In genomic region chr5:92219826-92220225, GRCm38 (mm10) we compare ENCODE assay signal across 15 mouse cellular contexts. TPM values are rescaled to one million over a fixed set of nuclear protein-coding genes. Genes with fewer than 3 reads are reported as not detected.
DNase-seq lines count a peak whose midpoint lies in the region; ATAC-seq and TF ChIP-seq lines count a peak whose summit lies in the region.
"Had no signal": no experiment of that assay in that cellular context is flagged by ENCODE, and none has a peak within 500 bp of the region (broad histone marks: within the 10 kb centered on the region; RNA-seq: fewer than 3 reads in every experiment).

No protein-coding gene starts in this region.

- intact Hi-C loops in heart, postnatal 14 days (cut with DNase I) = no loop called here

- no peak for TF ChIP-seq EP300 in stomach, postnatal 0 days (optimal IDR thresholded peaks at IDR 0.05)

- H3K4me1 ChIP-seq in forebrain, embryonic 13.5 days = peaks cover 4% of the 10 kb centered on the region
- H3K4me1 ChIP-seq in forebrain, embryonic 14.5 days (ENCODE audit: control insufficient read depth, insufficient read depth, low read length) = peaks cover 3% of the 10 kb centered on the region; the same call in 1 of the 2 replicates
- H3K4me1 ChIP-seq in midbrain, embryonic 11.5 days (ENCODE audit: control insufficient read depth, insufficient read depth, low read length) = peaks cover 6% of the 10 kb centered on the region; the same call in 1 of the 2 replicates
- peaks cover 12% of the 10 kb centered on the region for H3K4me1 ChIP-seq in midbrain, embryonic 10.5 days
- H3K4me1 ChIP-seq in stomach, postnatal 0 days (replicated peaks; ENCODE audit: control insufficient read depth, insufficient read depth) = no peaks in the 10 kb centered on the region
- H3K4me1 ChIP-seq: limb, embryonic 10.5 days had no signal

- H3K9ac ChIP-seq in forebrain, embryonic 13.5 days = no peak overlapping the region
- H3K9ac ChIP-seq in forebrain, embryonic 14.5 days (ENCODE audit: low read length) = no peak overlapping the region
- no peak overlapping the region for H3K9ac ChIP-seq in midbrain, embryonic 11.5 days (ENCODE audit: low read length)
- no peak overlapping the region for H3K9ac ChIP-seq in stomach, postnatal 0 days (ENCODE audit: low read length)

- 66% methylated on average over 6 of the region's 6 CpGs for WGBS in forebrain, embryonic 13.5 days
- 61% methylated on average over 6 of the region's 6 CpGs for WGBS in forebrain, embryonic 14.5 days
- 75% methylated on average over 6 of the region's 6 CpGs for WGBS in midbrain, embryonic 11.5 days
- 77% methylated on average over 6 of the region's 6 CpGs for WGBS in midbrain, embryonic 10.5 days
- 62% methylated on average over 6 of the region's 6 CpGs for WGBS in stomach, postnatal 0 days

- TF ChIP-seq CTCF in stomach, postnatal 0 days (IDR thresholded peaks at IDR 0.05; ENCODE audit: low read depth) = no peak

- DNase-seq in forebrain, embryonic 14.5 days (ENCODE audit: low spot score) = no peak
- no peak for DNase-seq in midbrain, embryonic 11.5 days (ENCODE audit: low spot score, missing footprints)
- no peak for DNase-seq in midbrain, embryonic 10.5 days (ENCODE audit: low spot score)
- DNase-seq in stomach, postnatal 0 days (ENCODE audit: low spot score) = no peak
- no peak for DNase-seq in heart, postnatal 14 days
- no peak for DNase-seq in frontal cortex, postnatal 14 days (ENCODE audit: low spot score in 2 of 2)
- DNase-seq: adrenal gland, adult 2 months had no signal

- no peaks in the 10 kb centered on the region for H3K27me3 ChIP-seq in forebrain, embryonic 13.5 days
- no peaks in the 10 kb centered on the region for H3K27me3 ChIP-seq in forebrain, embryonic 14.5 days (replicated peaks; ENCODE audit: control insufficient read depth, insufficient read depth, low read length)
- H3K27me3 ChIP-seq in midbrain, embryonic 11.5 days (ENCODE audit: control insufficient read depth, insufficient read depth, low read length) = no peaks in the 10 kb centered on the region
- no peaks in the 10 kb centered on the region for H3K27me3 ChIP-seq in midbrain, embryonic 10.5 days (ENCODE audit: low read depth, poor library complexity, severe bottlenecking)
- no peaks in the 10 kb centered on the region for H3K27me3 ChIP-seq in stomach, postnatal 0 days (ENCODE audit: control insufficient read depth, insufficient read depth, low read length)

- no peaks in the 10 kb centered on the region for H3K36me3 ChIP-seq in forebrain, embryonic 13.5 days (ENCODE audit: poor library complexity, severe bottlenecking)
- no peaks in the 10 kb centered on the region for H3K36me3 ChIP-seq in forebrain, embryonic 14.5 days (ENCODE audit: control insufficient read depth, insufficient read depth, low read length)
- no peaks in the 10 kb centered on the region for H3K36me3 ChIP-seq in midbrain, embryonic 11.5 days (ENCODE audit: control insufficient read depth, insufficient read depth, low read length)
- no peaks in the 10 kb centered on the region for H3K36me3 ChIP-seq in midbrain, embryonic 10.5 days
- no peaks in the 10 kb centered on the region for H3K36me3 ChIP-seq in stomach, postnatal 0 days (ENCODE audit: control insufficient read depth, insufficient read depth, low read length)
- H3K36me3 ChIP-seq: limb, embryonic 10.5 days had no signal

- 0 out of 2 replicates have a peak, but pooled peaks have one; percentile 21 for ATAC-seq in forebrain, embryonic 13.5 days
- ATAC-seq in forebrain, embryonic 14.5 days = no peak
- peak; percentile 61; the same call in 1 of the 2 replicates for ATAC-seq in midbrain, embryonic 11.5 days (ENCODE audit: low FRiP score)
- peak; percentile 88 for ATAC-seq in granulocyte monocyte progenitor cell, adult 5-6 weeks (replicated peaks; ENCODE audit: poor library complexity, severe bottlenecking)
- no peak for ATAC-seq in stomach, postnatal 0 days (ENCODE audit: low FRiP score, low TSS enrichment)
- ATAC-seq: CD4-positive, CD25-positive, alpha-beta regulatory T cell, adult 4 months; intestine, postnatal 0 days had no signal

- H3K4me3 ChIP-seq in forebrain, embryonic 13.5 days = no peak overlapping the region
- no peak overlapping the region for H3K4me3 ChIP-seq in forebrain, embryonic 14.5 days (ENCODE audit: low read depth, low read length)
- H3K4me3 ChIP-seq in midbrain, embryonic 11.5 days (ENCODE audit: low read depth, low read length) = no peak overlapping the region
- H3K4me3 ChIP-seq in midbrain, embryonic 10.5 days = no peak overlapping the region
- H3K4me3 ChIP-seq in stomach, postnatal 0 days (ENCODE audit: low read depth, low read length) = no peak overlapping the region
- H3K4me3 ChIP-seq: limb, embryonic 10.5 days had no signal

- H3K9me3 ChIP-seq in forebrain, embryonic 13.5 days (replicated peaks) = no peaks in the 10 kb centered on the region
- no peaks in the 10 kb centered on the region for H3K9me3 ChIP-seq in forebrain, embryonic 14.5 days (replicated peaks; ENCODE audit: control insufficient read depth, low read length)
- H3K9me3 ChIP-seq in midbrain, embryonic 11.5 days (ENCODE audit: control insufficient read depth, low read length) = no peaks in the 10 kb centered on the region
- H3K9me3 ChIP-seq in midbrain, embryonic 10.5 days (replicated peaks) = no peaks in the 10 kb centered on the region
- H3K9me3 ChIP-seq in stomach, postnatal 0 days (ENCODE audit: control insufficient read depth, low read length) = no peaks in the 10 kb centered on the region
- H3K9me3 ChIP-seq: limb, embryonic 10.5 days had no signal

- H3K27ac ChIP-seq in forebrain, embryonic 13.5 days = no peak overlapping the region
- no peak overlapping the region for H3K27ac ChIP-seq in forebrain, embryonic 14.5 days (ENCODE audit: low read depth, low read length)
- no peak overlapping the region for H3K27ac ChIP-seq in midbrain, embryonic 11.5 days (ENCODE audit: low read depth, low read length)
- no peak overlapping the region for H3K27ac ChIP-seq in midbrain, embryonic 10.5 days (replicated peaks)
- H3K27ac ChIP-seq in stomach, postnatal 0 days (replicated peaks) = peak overlapping the region; percentile 13
- H3K27ac ChIP-seq: limb, embryonic 10.5 days had no signal

- H3K4me2 ChIP-seq in forebrain, embryonic 13.5 days = no peak overlapping the region
- no peak overlapping the region for H3K4me2 ChIP-seq in forebrain, embryonic 14.5 days (ENCODE audit: low read length)
- no peak overlapping the region for H3K4me2 ChIP-seq in midbrain, embryonic 11.5 days
- H3K4me2 ChIP-seq in stomach, postnatal 0 days (replicated peaks; ENCODE audit: low read depth) = no peak overlapping the region

RNA-seq across cellular contexts. Expression of gene U90926, which starts 4.6 kb away (rescaled TPM):
- polyA plus RNA-seq in forebrain, embryonic 13.5 days (2015; fragmentation: Nextera tagmentation; extraction: Ambion mirVana) = not detected in 2 replicates
- polyA plus RNA-seq in forebrain, embryonic 14.5 days (2014; fragmentation: Nextera tagmentation; extraction: Ambion mirVana) = not detected in 2 replicates
- polyA plus RNA-seq in midbrain, embryonic 11.5 days (2014; fragmentation: Nextera tagmentation; extraction: Ambion mirVana) = not detected in 2 replicates
- not detected in 2 replicates for polyA plus RNA-seq in midbrain, embryonic 10.5 days (2016; fragmentation: Nextera tagmentation; extraction: Ambion mirVana)
- total RNA-seq in granulocyte monocyte progenitor cell, adult 5-6 weeks (2014; fragmentation: Nextera tagmentation) = not detected in 2 replicates
- total RNA-seq in granulocyte monocyte progenitor cell, adult 5-6 weeks (2017) = not detected in 2 replicates
- not detected in 2 replicates for polyA plus RNA-seq in stomach, postnatal 0 days (2015; fragmentation: Nextera tagmentation; extraction: Ambion mirVana)
- total RNA-seq in heart, postnatal 14 days (2021) = not detected
- total RNA-seq: adrenal gland, adult 2 months; heart, adult 8-10 months had no signal
- polyA plus RNA-seq: adrenal gland, adult 2 months; CD4-positive, CD25-positive, alpha-beta regulatory T cell, adult 4 months; cerebellum, adult 2 months; intestine, postnatal 0 days; limb, embryonic 10.5 days; lung, embryonic 16.5 days had no signal

RNA-seq across cellular contexts. Expression of gene Ppef2, which starts 36.3 kb away (rescaled TPM):
- 0.38 TPM in 1 of 2 replicates, not detected in the other for polyA plus RNA-seq in forebrain, embryonic 13.5 days (2015; fragmentation: Nextera tagmentation; extraction: Ambion mirVana)
- polyA plus RNA-seq in forebrain, embryonic 14.5 days (2014; fragmentation: Nextera tagmentation; extraction: Ambion mirVana) = 0.25 and 0.36 TPM in 2 replicates
- 0.17 TPM in 1 of 2 replicates, not detected in the other for polyA plus RNA-seq in midbrain, embryonic 11.5 days (2014; fragmentation: Nextera tagmentation; extraction: Ambion mirVana)
- 0.35 and 0.47 TPM in 2 replicates for polyA plus RNA-seq in midbrain, embryonic 10.5 days (2016; fragmentation: Nextera tagmentation; extraction: Ambion mirVana)
- total RNA-seq in granulocyte monocyte progenitor cell, adult 5-6 weeks (2014; fragmentation: Nextera tagmentation) = not detected in 2 replicates
- not detected in 2 replicates for total RNA-seq in granulocyte monocyte progenitor cell, adult 5-6 weeks (2017)
- 0.12 and 0.30 TPM in 2 replicates for polyA plus RNA-seq in stomach, postnatal 0 days (2015; fragmentation: Nextera tagmentation; extraction: Ambion mirVana)
- not detected for total RNA-seq in heart, postnatal 14 days (2021)
- total RNA-seq: heart, adult 8-10 months had no signal

RNA-seq across cellular contexts. Expression of gene Naaa, which starts 58.1 kb away (rescaled TPM):
- 4.7 and 5.4 TPM in 2 replicates for polyA plus RNA-seq in forebrain, embryonic 13.5 days (2015; fragmentation: Nextera tagmentation; extraction: Ambion mirVana)
- polyA plus RNA-seq in forebrain, embryonic 14.5 days (2014; fragmentation: Nextera tagmentation; extraction: Ambion mirVana) = 8.8 and 10.0 TPM in 2 replicates
- polyA plus RNA-seq in midbrain, embryonic 11.5 days (2014; fragmentation: Nextera tagmentation; extraction: Ambion mirVana) = 4.6 and 5.4 TPM in 2 replicates
- polyA plus RNA-seq in midbrain, embryonic 10.5 days (2016; fragmentation: Nextera tagmentation; extraction: Ambion mirVana) = 3.9 and 4.5 TPM in 2 replicates
- 5.8 and 17.9 TPM in 2 replicates for total RNA-seq in granulocyte monocyte progenitor cell, adult 5-6 weeks (2014; fragmentation: Nextera tagmentation)
- 7.2 and 11.9 TPM in 2 replicates for total RNA-seq in granulocyte monocyte progenitor cell, adult 5-6 weeks (2017)
- polyA plus RNA-seq in stomach, postnatal 0 days (2015; fragmentation: Nextera tagmentation; extraction: Ambion mirVana) = 16.4 and 17.0 TPM in 2 replicates
- total RNA-seq in heart, postnatal 14 days (2021) = 10 to 100 TPM; 11.1 to 12.4 TPM

Comparison
In these comparisons a context has a peak if more than half of its experiments do, and no peak if none do; other contexts are left out.
1. ATAC-seq: peak in forebrain, embryonic 13.5 days (single experiment), midbrain, embryonic 11.5 days (single experiment) and granulocyte monocyte progenitor cell, adult 5-6 weeks (single experiment); none in forebrain, embryonic 14.5 days (single experiment) and stomach, postnatal 0 days (single experiment).